Mouse (Mus musculus): ENCODE measurements around the gene Mrpl14. TPM values are rescaled to one million over a fixed set of nuclear protein-coding genes. Genes with fewer than 3 reads are reported as not detected.

The Mrpl14 gene
- polyA plus RNA-seq, 1 experiment from 2014 or later: 20.1 TPM

- WGBS (ENCODE audit: missing documents): 29% methylated on average over 10 of the region's 10 CpGs
Measured at GRCm38 (mm10) chr17:45737078-45737601, 51.0 kb downstream of the Mrpl14 start.

GRCm38 (mm10) chr17:45742371-45743147, 56.4 kb downstream of the Mrpl14 start:
- no peaks in the 10 kb centered on the region for H3K36me3 ChIP-seq (ENCODE audit: inconsistent target)
- H3K4me3 ChIP-seq (ENCODE audit: inconsistent target): no peak overlapping the region
- no peaks in the 10 kb centered on the region for H3K79me2 ChIP-seq (ENCODE audit: inconsistent target)
- 0 out of 2 replicates have a peak overlapping the region, but pooled peaks have one; percentile 7 for H3K27ac ChIP-seq
- 62% methylated on average over 13 of the region's 13 CpGs for WGBS (ENCODE audit: missing documents)

More at GRCm38 (mm10) chr17:45737078-45737601, 51.0 kb downstream of the Mrpl14 start:
- H3K27ac ChIP-seq: peak overlapping the region; percentile 17; the same call in 1 of the 2 replicates
- H3K79me2 ChIP-seq (ENCODE audit: inconsistent target): no peaks in the 10 kb centered on the region
- peak overlapping the region; percentile 14; the same call in 1 of the 2 replicates for H3K4me3 ChIP-seq (ENCODE audit: inconsistent target)
- H3K36me3 ChIP-seq (ENCODE audit: inconsistent target): no peaks in the 10 kb centered on the region

- 93% methylated on average over 2 of the region's 2 CpGs for WGBS (ENCODE audit: missing documents)
- H3K27ac ChIP-seq: no peak overlapping the region
Measured at GRCm38 (mm10) chr17:45745629-45746028, 59.5 kb downstream of the Mrpl14 start.

GRCm38 (mm10) chr17:45746755-45747154, 60.6 kb downstream of the Mrpl14 start:
- 36% methylated on average over 11 of the region's 12 CpGs for WGBS (ENCODE audit: missing documents)
- H3K4me3 ChIP-seq (ENCODE audit: inconsistent target): no peak overlapping the region
- no peaks in the 10 kb centered on the region for H3K36me3 ChIP-seq (ENCODE audit: inconsistent target)
- H3K27ac ChIP-seq: no peak overlapping the region
- no peaks in the 10 kb centered on the region for H3K79me2 ChIP-seq (ENCODE audit: inconsistent target)

More at GRCm38 (mm10) chr17:45745629-45746028, 59.5 kb downstream of the Mrpl14 start:
- H3K79me2 ChIP-seq (ENCODE audit: inconsistent target): no peaks in the 10 kb centered on the region
- H3K36me3 ChIP-seq (ENCODE audit: inconsistent target): no peaks in the 10 kb centered on the region
- no peak overlapping the region for H3K4me3 ChIP-seq (ENCODE audit: inconsistent target)

GRCm38 (mm10) chr17:45747293-45747692, 61.2 kb downstream of the Mrpl14 start:
- H3K79me2 ChIP-seq (ENCODE audit: inconsistent target): no peaks in the 10 kb centered on the region
- WGBS (ENCODE audit: missing documents): 50% methylated on average over 4 of the region's 4 CpGs
- H3K4me3 ChIP-seq (ENCODE audit: inconsistent target): no peak overlapping the region
- H3K36me3 ChIP-seq (ENCODE audit: inconsistent target): no peaks in the 10 kb centered on the region
- no peak overlapping the region for H3K27ac ChIP-seq

Other genes with a start within 250 kb of the Mrpl14 start
- gene Spats1, start 210.9 kb upstream of the Mrpl14 start, polyA plus RNA-seq (2018): 0.12 TPM in 1 of 3 replicates, not detected in the others
- 1.9 to 4.3 TPM (median 3.9 TPM) in 3 replicates for gene Aars2, start 179.5 kb upstream of the Mrpl14 start, polyA plus RNA-seq (2018)
- gene Tcte1, start 162.9 kb upstream of the Mrpl14 start, polyA plus RNA-seq (2018): not detected in 3 replicates
- gene Tmem151b, start 136.6 kb upstream of the Mrpl14 start, polyA plus RNA-seq (2018): 0.03 TPM in 1 of 3 replicates, not detected in the others
- gene Nfkbie, start 130.6 kb upstream of the Mrpl14 start, polyA plus RNA-seq (2018): 5.5 to 11.3 TPM (median 9.9 TPM) in 3 replicates
- 41.2 to 72.8 TPM (median 58.2 TPM) in 3 replicates for gene Slc35b2, start 122.4 kb upstream of the Mrpl14 start, polyA plus RNA-seq (2018)
- gene Hsp90ab1, start 113.1 kb upstream of the Mrpl14 start, polyA plus RNA-seq (2018): 519 to 1,022 TPM (median 909 TPM) in 3 replicates
- gene Slc29a1, start 86.7 kb upstream of the Mrpl14 start, polyA plus RNA-seq (2018): 69.7 to 95.8 TPM (median 74.1 TPM) in 3 replicates
- gene Mymx, start 84.2 kb upstream of the Mrpl14 start, polyA plus RNA-seq (2018): not detected in 3 replicates
- 0.37 to 0.60 TPM in 2 of 3 replicates, not detected in the other for gene Capn11, start 27.0 kb upstream of the Mrpl14 start, polyA plus RNA-seq (2018)
- gene Tmem63b, start 583 bp downstream of the Mrpl14 start, polyA plus RNA-seq (2018): 8.2 to 10.7 TPM (median 9.7 TPM) in 3 replicates
- not detected in 3 replicates for gene 1600014C23Rik, start 47.5 kb downstream of the Mrpl14 start, polyA plus RNA-seq (2018)

Measured in macrophage (primary cell).